Mouse (Mus musculus) G1E (cell line): ENCODE data around the gene Gstt1. TPM values are rescaled to one million over a fixed set of nuclear protein-coding genes. Genes with fewer than 3 reads are reported as not detected.
A peak's percentile ranks its signal among the peaks of the same experiment; 100 is the strongest.

Source experiments
- ATAC-seq: 2 replicates; pipeline ENCODE4 v1.8.0; 2016; ENCODE audit warnings: mild to moderate bottlenecking; ENCODE audit not compliant: insufficient number of reproducible peaks, poor library complexity, low FRiP score, severe bottlenecking; ENCODE audit errors: extremely low read depth
- DNase-seq: peaks from one replicate; pipeline ENCODE4 v3.0.0; 2012; ENCODE audit warnings: low spot score
- H3K27me3 ChIP-seq: 2 replicates; pipeline ENCODE4 v1.6.1; 2012; ENCODE audit warnings: mild to moderate bottlenecking, low read length, inconsistent platforms; ENCODE audit not compliant: insufficient read depth
- H3K36me3 ChIP-seq: replicated peaks from 2 replicates; pipeline ENCODE3; 2012; ENCODE audit warnings: mild to moderate bottlenecking, inconsistent platforms
- H3K4me1 ChIP-seq: 2 replicates; pipeline ENCODE4 v1.6.1; 2012; ENCODE audit warnings: low read depth, low read length, inconsistent platforms, mixed read lengths; ENCODE audit not compliant: insufficient read depth
- H3K4me3 ChIP-seq: 2 replicates; pipeline ENCODE4 v1.5.1; 2012; ENCODE audit warnings: low read depth, mild to moderate bottlenecking, inconsistent platforms, low read length, moderate library complexity, mixed read lengths
- H3K9me3 ChIP-seq: replicated peaks from 2 replicates; pipeline ENCODE4 v1.6.1; 2012; ENCODE audit warnings: inconsistent platforms
- CTCF ChIP-seq: IDR thresholded peaks from 2 replicates; pipeline ENCODE4 v1.5.1; 2012; ENCODE audit warnings: low read depth, low read length, inconsistent platforms, mixed read lengths
- GATA1 ChIP-seq: IDR thresholded peaks from 2 replicates; pipeline ENCODE4 v1.6.1; 2012; ENCODE audit warnings: borderline replicate concordance, low read length, inconsistent platforms, mixed read lengths
- GATA2 ChIP-seq: IDR thresholded peaks from 2 replicates; pipeline ENCODE4 v1.6.1; 2012; ENCODE audit warnings: low read depth, low read length, inconsistent platforms, borderline replicate concordance
- POLR2AphosphoS5 ChIP-seq: IDR thresholded peaks from 2 replicates; pipeline ENCODE4 v1.6.1; 2012; ENCODE audit warnings: low read depth, low read length, inconsistent platforms; ENCODE audit not compliant: insufficient replicate concordance
- TAL1 ChIP-seq: conservative IDR thresholded peaks from 2 replicates; pipeline ENCODE4 v1.6.1; 2012; ENCODE audit warnings: low read depth, low read length, inconsistent platforms, mixed read lengths
- polyA plus RNA-seq: library from polyadenylated mRNA; stranded (reverse); fragments of >175 nt; gene quantifications from 2 replicates; pipeline ENCODE4 v1.2.3, GENCODE M21; 2012
- total RNA-seq, 2 experiments: library from RNA; stranded (forward) in 1 of 2; stranded (reverse) in 1 of 2; fragments of 200-1000 nt in 1 of 2; fragments of >200 nt in 1 of 2; fragmentation: Nextera tagmentation in 1 of 2; gene quantifications; 2 replicates each; pipeline ENCODE4 v1.2.3; 2014 to 2017

The Gstt1 gene
- total and polyA plus RNA-seq, 3 experiments: 0.07 to 0.22 TPM; not detected in 1

DNA sequence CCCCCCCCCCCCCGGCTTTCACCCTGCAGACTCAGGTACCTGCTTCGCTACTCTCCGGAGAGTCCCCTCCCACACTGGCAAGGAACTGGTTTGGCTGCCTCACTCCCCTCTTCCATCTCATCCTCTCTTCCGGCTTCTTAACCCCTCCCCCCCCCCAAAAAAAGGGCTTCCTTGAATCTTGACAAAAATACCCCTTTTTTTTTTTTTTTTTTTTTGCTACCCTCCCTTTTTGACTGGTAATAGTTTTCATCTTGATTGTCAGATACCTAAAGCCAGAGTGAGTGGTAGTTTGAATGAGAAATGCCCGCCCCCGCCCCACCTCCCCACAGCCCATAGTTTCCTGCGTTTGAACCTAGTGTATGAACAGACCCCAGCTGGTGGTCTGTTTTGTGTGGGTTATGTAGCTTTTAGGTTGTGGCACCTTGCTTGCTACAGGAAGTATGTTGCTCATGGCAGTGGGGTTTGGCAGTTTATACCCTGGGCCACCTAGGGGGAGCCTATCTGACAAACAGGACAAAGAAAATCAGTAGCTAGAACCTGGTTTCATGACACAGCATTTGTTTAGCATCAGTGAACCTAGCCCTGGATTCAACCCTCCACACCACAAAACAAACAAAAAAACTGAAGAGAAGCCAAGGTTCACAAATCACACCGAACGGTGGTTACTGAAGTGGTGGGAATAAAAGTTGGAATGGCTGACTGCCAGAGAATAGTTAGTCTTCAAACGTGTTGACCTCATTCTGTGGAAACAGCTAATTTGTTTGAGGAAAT, 37.6 kb upstream of the Gstt1 start:
- ATAC-seq (no peak), DNase-seq (no peak)
- Histone ChIP-seq H3K4me1 (peaks cover 56% of the 10 kb centered on the region), H3K4me3 (peak overlapping the region; percentile 74; the same call in 1 of the 2 replicates), H3K27me3 (peaks cover 12% of the 10 kb centered on the region; the same call in 1 of the 2 replicates), H3K9me3 (no peaks in the 10 kb centered on the region), H3K36me3 (peaks cover 10% of the 10 kb centered on the region)
- TF ChIP-seq POLR2AphosphoS5: no peak
- TF ChIP-seq TAL1: no peak

DNA sequence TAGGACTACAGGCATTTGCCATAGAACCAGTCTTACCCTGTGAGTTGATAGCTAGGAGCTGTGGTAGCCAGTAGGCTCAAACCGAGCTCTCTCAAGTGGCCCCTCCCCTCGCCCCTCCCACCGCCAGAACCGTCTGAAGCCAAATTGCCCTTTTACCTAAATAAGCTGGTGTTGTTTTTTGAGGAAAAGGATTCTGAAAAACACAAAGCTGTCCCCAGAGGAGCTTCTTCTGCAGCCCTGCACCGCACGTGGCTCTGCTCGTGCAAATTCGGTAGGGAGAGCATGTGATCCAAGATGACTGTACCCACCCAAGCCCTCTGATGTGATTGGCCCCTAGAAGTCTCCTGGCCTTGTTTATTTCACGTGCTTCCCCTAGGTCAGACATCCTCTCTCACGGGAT, 36.9 kb upstream of the Gstt1 start:
- TF ChIP-seq POLR2AphosphoS5 (no peak), GATA1 (no peak), CTCF (no peak), GATA2 (no peak), TAL1 (no peak)
- peaks cover 10% of the 10 kb centered on the region for H3K36me3 ChIP-seq
- DNase-seq (peak; percentile 84), ATAC-seq (peak; percentile 64)
- H3K9me3 ChIP-seq: no peaks in the 10 kb centered on the region
- H3K27me3 ChIP-seq: peaks cover 9% of the 10 kb centered on the region; the same call in 1 of the 2 replicates
- H3K4me1 ChIP-seq: peaks cover 56% of the 10 kb centered on the region
- H3K4me3 ChIP-seq: peak overlapping the region; percentile 74

DNA sequence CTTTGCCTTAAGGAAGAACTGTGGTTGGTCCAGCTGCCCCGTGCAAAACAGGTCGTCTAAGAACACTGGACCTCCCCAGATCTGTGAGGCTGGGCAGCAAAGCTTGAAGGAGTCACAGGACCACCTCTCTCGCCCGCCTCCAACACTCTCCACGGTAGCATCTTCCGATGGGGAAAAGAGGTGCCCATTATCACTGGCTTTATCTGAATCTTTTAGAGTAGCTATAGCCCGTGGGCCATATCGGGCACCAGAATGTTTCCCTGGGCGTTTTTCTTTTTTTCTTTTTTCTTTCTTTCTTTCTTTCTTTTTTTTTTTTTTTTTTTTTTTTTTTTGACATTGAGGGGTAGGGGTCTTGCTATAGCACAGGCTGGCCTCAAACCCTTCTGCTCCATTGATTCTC, 36.3 kb upstream of the Gstt1 start:
- Histone ChIP-seq H3K4me1 (peaks cover 56% of the 10 kb centered on the region), H3K27me3 (peaks cover 8% of the 10 kb centered on the region; the same call in 1 of the 2 replicates), H3K9me3 (no peaks in the 10 kb centered on the region), H3K4me3 (peak overlapping the region; percentile 74), H3K36me3 (peaks cover 10% of the 10 kb centered on the region)
- TF ChIP-seq POLR2AphosphoS5: no peak
- no peak for TF ChIP-seq GATA1
- no peak for TF ChIP-seq CTCF
- TF ChIP-seq GATA2: no peak
- TF ChIP-seq TAL1: no peak
- no peak for ATAC-seq
- no peak for DNase-seq

DNA sequence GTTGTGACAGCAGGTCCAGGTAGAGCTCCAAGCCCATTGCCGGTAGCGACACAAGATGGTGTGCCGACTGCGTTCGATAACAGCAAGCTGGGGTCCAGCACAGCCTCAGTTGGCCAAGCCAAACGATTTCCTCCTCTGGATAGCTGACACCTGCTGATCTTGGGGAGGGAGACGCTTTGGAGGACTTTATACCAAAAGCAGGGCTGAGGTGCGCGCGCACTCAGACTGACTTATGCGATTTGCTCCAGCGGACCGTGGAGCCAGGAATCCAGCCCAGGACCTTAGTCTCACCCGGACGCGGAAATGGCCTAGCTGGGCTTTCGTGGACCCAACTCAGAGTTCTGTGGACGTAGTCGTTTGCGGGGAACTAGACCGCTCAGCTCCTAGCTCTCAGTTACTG, 35.9 kb upstream of the Gstt1 start:
- DNase-seq (peak; percentile 51), ATAC-seq (no peak)
- peaks cover 10% of the 10 kb centered on the region for H3K36me3 ChIP-seq
- TF ChIP-seq CTCF: no peak
- no peak; the same call in 1 of the 2 replicates for TF ChIP-seq POLR2AphosphoS5
- TF ChIP-seq TAL1: no peak
- no peak for TF ChIP-seq GATA1
- H3K4me3 ChIP-seq: peak overlapping the region; percentile 74
- peaks cover 5% of the 10 kb centered on the region; the same call in 1 of the 2 replicates for H3K27me3 ChIP-seq
- H3K4me1 ChIP-seq: peaks cover 56% of the 10 kb centered on the region
- H3K9me3 ChIP-seq: no peaks in the 10 kb centered on the region

DNA sequence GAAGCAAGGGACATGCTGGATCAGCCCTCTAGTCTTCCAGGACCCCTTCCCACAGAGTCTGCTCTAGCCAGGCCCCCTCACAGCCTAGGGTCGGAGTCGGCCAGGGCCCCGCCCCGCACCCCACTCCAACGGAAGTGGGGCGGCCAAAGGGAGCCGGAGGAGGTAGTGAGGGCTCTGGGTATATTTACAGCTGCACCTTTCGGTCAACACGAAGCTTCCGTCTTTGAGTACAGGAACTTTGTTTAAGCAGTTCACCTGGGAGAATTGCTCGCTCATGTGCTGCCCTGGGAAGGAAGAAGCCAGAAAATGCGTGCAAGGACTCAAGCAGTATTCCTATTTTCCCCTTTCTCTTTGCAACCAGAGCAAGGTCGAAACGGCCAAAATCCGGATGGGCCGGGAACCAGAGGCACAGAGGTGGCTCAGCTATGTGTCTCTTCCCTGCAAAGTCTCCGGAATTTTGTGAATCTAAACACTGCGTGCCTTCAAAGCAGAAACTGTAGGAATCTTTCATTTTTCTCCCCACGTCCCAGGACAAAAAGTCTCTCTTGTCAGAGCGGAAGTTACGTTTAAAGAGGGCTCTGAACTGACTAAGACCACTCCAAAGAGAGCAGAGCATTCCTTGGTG, 35.2 kb upstream of the Gstt1 start:
- Histone ChIP-seq H3K27me3 (peaks cover 5% of the 10 kb centered on the region; the same call in 1 of the 2 replicates), H3K36me3 (peaks cover 10% of the 10 kb centered on the region), H3K9me3 (no peaks in the 10 kb centered on the region), H3K4me1 (peaks cover 56% of the 10 kb centered on the region), H3K4me3 (peak overlapping the region; percentile 74)
- TF ChIP-seq POLR2AphosphoS5 (no peak), TAL1 (no peak), GATA1 (no peak)
- no peak for ATAC-seq
- no peak for DNase-seq

DNA sequence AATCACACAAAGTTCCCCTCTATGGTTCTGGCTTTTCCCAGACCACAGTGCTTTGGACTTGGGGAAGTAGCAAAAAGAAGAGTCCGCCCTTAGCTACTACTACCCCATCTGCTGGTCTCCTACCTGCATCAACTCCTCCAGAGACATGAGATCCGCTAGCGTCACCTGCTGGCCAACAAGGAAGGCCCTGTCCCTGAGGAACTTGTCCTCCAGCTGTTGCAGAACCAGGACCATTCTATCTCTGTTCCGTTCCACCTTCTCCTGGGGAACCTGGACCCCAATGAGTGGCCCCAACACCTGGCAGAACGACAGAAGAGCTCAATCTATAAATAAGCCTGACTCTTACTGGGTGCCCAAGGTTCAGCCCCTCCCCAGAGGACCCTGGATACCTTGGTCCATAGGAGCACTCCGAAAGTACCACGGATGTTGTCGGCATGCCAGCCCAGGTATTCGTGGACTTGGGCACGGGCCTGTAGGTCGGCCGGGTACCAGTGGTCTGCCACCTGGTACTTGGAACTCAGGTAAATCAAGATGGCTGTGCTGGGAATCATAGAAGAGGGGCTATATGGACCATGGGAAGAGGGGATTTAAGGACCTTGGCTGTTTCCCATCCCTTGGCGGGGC, 34.0 kb upstream of the Gstt1 start:
- Histone ChIP-seq H3K27me3 (peaks cover 4% of the 10 kb centered on the region; the same call in 1 of the 2 replicates), H3K4me1 (peaks cover 47% of the 10 kb centered on the region), H3K9me3 (no peaks in the 10 kb centered on the region), H3K36me3 (peaks cover 10% of the 10 kb centered on the region), H3K4me3 (peak overlapping the region; percentile 47; the same call in 1 of the 2 replicates)
- ATAC-seq (no peak), DNase-seq (peak; percentile 52)
- TF ChIP-seq TAL1 (no peak), GATA1 (no peak), CTCF (peak; percentile 72), GATA2 (no peak)
